Mouse (Mus musculus) C2C12 (cell line): Measurements from ENCODE around the gene Fez2.

Experiments used
- CEBPB ChIP-seq: IDR thresholded peaks from one replicate; pipeline ENCODE4 v1.6.1; 2011; ENCODE audit warnings: low read depth, mild to moderate bottlenecking, control low read depth, moderate library complexity
- CTCF ChIP-seq: IDR thresholded peaks from one replicate; pipeline ENCODE4 v1.5.1; 2011; ENCODE audit not compliant: control insufficient read depth, insufficient read depth, insufficient read length
- FOSL1 ChIP-seq: IDR thresholded peaks from one replicate; pipeline ENCODE4 v1.8.0; 2011; ENCODE audit warnings: mild to moderate bottlenecking, low read length; ENCODE audit not compliant: poor library complexity, insufficient read depth, severe bottlenecking
- MAX ChIP-seq: IDR thresholded peaks from one replicate; pipeline ENCODE4 v1.6.1; 2011; ENCODE audit warnings: mild to moderate bottlenecking, control low read depth
- MYOD1 ChIP-seq: IDR thresholded peaks from one replicate; pipeline ENCODE4 v1.6.1; 2011; ENCODE audit warnings: low read depth; ENCODE audit not compliant: control insufficient read depth, insufficient read length
- MYOG ChIP-seq: IDR thresholded peaks from one replicate; pipeline ENCODE4 v1.6.1; 2011; ENCODE audit not compliant: control insufficient read depth, insufficient read length; ENCODE audit errors: extremely low read depth
- USF1 ChIP-seq: IDR thresholded peaks from one replicate; pipeline ENCODE4 v1.6.1; 2011; ENCODE audit warnings: low read depth, mild to moderate bottlenecking, control low read depth, moderate library complexity

DNA sequence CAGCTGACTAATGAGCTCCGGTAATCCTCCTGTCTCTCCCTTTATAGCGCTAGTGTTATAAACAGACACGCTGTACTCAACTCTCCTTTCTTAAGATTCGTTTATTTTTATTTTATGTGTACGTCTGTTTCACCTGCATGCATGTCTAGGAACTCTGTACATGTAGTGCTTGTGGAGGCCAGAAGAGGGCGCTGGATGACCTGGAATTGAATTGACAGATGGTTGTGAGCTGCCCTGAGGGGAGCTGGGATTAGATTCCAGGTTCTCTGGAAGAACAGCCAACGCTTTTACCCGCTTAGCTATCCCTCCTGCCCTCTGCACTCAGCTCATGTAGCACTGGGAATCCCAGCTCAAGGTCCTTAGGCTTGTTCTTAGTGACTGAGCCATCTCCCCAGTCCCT, 42.2 kb upstream of the Fez2 start:
- no peak for TF ChIP-seq CTCF
- TF ChIP-seq CEBPB = no peak
- TF ChIP-seq MAX = no peak
- no peak for TF ChIP-seq USF1
- no peak for TF ChIP-seq MYOG
- TF ChIP-seq FOSL1 = no peak
- no peak for TF ChIP-seq MYOD1
